Mouse (Mus musculus): ENCODE data around the gene Opa3. TPM values are rescaled to one million over a fixed set of nuclear protein-coding genes. Genes with fewer than 3 reads are reported as not detected.

Opa3 gene
- 29.7 and 30.2 TPM in 2 replicates for polyA plus RNA-seq (2014; fragmentation: Nextera tagmentation; extraction: Ambion mirVana)

DNA sequence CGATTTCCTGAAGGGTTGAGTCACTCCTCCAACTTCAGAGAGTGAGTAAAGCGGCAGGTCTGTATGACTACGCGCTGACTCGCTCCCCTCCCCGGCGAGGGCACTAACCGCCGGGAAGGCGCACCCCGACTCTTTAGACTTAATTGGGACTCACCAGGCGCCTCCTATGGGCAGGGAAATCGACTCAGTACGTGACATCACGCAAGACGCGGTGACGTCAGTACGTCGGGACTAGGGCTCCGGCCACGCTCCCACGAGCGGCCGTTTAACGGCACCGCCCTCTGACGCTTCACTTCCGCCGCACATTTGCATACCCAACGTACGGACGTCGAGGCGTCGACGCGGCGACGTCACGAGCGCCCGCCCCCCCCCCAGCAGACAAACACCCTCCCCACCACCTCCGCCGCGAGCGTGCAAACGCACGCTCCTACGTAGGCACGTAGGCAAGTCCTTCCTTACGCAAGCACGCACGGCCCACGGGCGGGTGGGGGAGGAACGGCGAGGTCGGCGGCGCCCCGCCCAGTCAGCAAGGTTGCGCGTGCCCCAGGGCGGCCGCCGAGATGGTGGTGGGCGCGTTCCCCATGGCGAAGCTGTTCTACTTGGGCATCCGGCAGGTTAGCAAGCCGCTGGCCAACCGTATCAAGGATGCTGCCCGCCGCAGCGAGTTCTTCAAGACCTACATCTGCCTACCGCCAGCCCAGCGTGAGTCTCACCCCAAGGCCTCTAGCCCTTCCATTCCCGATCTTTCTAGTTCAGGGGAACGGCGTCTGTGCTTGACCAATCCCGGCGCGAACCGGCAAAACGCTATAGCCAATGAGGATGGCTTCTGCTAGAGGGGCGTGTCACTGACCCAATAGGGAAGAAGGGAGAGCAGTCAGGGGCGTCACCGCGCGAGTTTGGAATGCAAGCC is at the start of gene Opa3:
TSS of gene Opa3 (plus strand) at position 452 of the 910 bp plus-strand sequence.
- Histone ChIP-seq H3K9ac (ENCODE audit: low read depth, low read length) (peak within 1 kb of the TSS; percentile 82), H3K27ac (replicated peaks; ENCODE audit: low read depth, low read length) (peak within 1 kb of the TSS; percentile 99), H3K27me3 (replicated peaks; ENCODE audit: control insufficient read depth, insufficient read depth, low read length) (no peaks in the 10 kb centered on the region), H3K4me2 (ENCODE audit: low read depth, low read length) (peak within 1 kb of the TSS; percentile 71), H3K36me3 (ENCODE audit: control insufficient read depth, insufficient read depth, low read length) (peaks cover 5% of the 10 kb centered on the region; the same call in 1 of the 2 replicates), H3K4me3 (ENCODE audit: low read depth, low read length) (peak within 1 kb of the TSS; percentile 67), H3K9me3 (ENCODE audit: control insufficient read depth, low read length) (no peaks in the 10 kb centered on the region), H3K4me1 (ENCODE audit: control insufficient read depth, insufficient read depth, low read length) (peaks cover 10% of the 10 kb centered on the region)
- ATAC-seq (ENCODE audit: low read depth) (peak; percentile 94), DNase-seq (ENCODE audit: low spot score) (peak; percentile 100)
- WGBS = 0% methylated on average over 44 of the region's 91 CpGs

DNA sequence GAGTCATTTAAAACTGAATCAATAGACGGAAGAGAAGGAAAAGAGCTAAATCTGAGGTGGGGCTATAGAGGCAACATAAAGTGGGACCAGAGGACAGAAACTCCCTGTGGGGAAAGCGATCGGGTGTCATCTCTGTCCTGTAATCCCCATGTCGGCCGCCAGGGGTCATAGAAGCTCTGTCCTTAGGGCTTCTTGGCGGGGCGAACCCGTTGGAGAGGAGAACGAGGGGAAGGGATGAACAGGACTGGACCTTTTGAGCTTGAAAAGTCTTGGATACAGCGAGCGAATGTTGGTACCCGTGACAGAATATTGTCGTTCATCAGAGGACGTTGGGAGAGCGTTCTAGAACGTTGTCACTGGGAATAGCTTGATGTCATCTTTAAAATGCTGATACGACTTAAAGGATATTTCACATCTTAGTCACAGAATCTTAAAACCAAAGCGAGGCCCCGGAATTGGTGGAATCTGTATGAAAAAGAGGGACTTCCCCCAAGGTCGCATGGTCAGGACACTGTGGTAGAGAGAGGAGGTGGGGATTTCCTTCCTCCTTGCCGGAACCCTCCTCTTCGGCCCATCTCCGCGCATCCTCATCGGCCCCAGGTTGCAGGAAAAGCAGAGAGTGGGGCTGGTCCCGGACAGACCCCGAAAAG is 49.6 kb upstream of the Opa3 start:
- Histone ChIP-seq H3K4me2 (ENCODE audit: low read depth, low read length) (peak overlapping the region; percentile 51), H3K27ac (replicated peaks; ENCODE audit: low read depth, low read length) (no peak overlapping the region), H3K36me3 (ENCODE audit: control insufficient read depth, insufficient read depth, low read length) (peaks cover 2% of the 10 kb centered on the region; the same call in 1 of the 2 replicates), H3K4me1 (ENCODE audit: control insufficient read depth, insufficient read depth, low read length) (0 out of 2 replicates have a peak, but pooled peaks cover 6% of the 10 kb centered on the region), H3K9ac (ENCODE audit: low read depth, low read length) (no peak overlapping the region), H3K9me3 (ENCODE audit: control insufficient read depth, low read length) (no peaks in the 10 kb centered on the region), H3K4me3 (ENCODE audit: low read depth, low read length) (peak overlapping the region; percentile 26), H3K27me3 (replicated peaks; ENCODE audit: control insufficient read depth, insufficient read depth, low read length) (peaks cover 55% of the 10 kb centered on the region)
- 5% methylated on average over 25 of the region's 27 CpGs for WGBS
- ATAC-seq (ENCODE audit: low read depth) (no peak), DNase-seq (ENCODE audit: low spot score) (peak; percentile 53)

DNA sequence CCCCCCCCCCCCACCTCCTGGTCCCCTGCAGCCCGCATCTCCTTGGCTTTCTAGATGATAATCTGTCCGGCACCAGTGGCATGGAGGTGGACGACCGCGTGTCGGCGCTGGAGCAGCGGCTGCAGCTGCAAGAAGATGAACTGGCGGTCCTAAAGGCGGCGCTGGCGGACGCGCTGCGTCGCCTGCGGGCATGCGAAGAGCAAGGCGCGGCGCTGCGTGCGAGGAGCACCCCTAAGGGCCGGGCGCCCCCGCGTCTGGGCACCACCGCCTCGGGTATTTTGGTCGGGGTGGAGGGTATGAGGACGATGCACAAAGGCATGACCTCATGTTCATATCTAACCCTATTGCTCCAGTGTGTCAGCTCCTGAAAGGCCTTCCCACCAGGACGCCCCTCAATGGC is 49.0 kb upstream of the Opa3 start:
- ATAC-seq (ENCODE audit: low read depth) = no peak
- 2% methylated on average over 20 of the region's 32 CpGs for WGBS
- peaks cover 9% of the 10 kb centered on the region; the same call in 1 of the 2 replicates for H3K4me1 ChIP-seq (ENCODE audit: control insufficient read depth, insufficient read depth, low read length)

DNA sequence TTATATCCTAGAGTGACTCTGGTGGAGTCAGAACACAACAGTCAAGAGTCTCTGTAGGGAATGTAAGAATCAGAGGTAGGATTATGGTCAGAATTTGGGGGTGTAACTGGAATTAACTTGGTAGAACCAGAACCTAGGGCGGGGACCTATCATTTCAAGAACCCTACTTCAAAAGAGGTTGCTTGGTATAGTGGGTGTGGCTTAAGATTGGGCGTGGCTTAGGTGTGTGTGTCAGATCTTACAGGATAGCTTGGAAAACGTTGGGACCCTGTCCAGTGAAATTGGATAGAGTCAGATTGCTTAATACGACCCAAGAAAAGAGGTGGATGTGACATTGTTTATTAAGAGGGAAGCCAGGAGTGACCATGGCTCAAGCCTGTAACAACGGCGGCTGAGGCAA is 48.2 kb upstream of the Opa3 start:
- Histone ChIP-seq H3K36me3 (ENCODE audit: control insufficient read depth, insufficient read depth, low read length) (peaks cover 8% of the 10 kb centered on the region; the same call in 1 of the 2 replicates), H3K4me1 (ENCODE audit: control insufficient read depth, insufficient read depth, low read length) (peaks cover 16% of the 10 kb centered on the region), H3K9ac (ENCODE audit: low read depth, low read length) (no peak overlapping the region), H3K4me2 (ENCODE audit: low read depth, low read length) (no peak overlapping the region; the same call in 1 of the 2 replicates), H3K9me3 (ENCODE audit: control insufficient read depth, low read length) (no peaks in the 10 kb centered on the region), H3K4me3 (ENCODE audit: low read depth, low read length) (no peak overlapping the region), H3K27me3 (replicated peaks; ENCODE audit: control insufficient read depth, insufficient read depth, low read length) (peaks cover 54% of the 10 kb centered on the region), H3K27ac (replicated peaks; ENCODE audit: low read depth, low read length) (no peak overlapping the region)
- 27% methylated on average over 6 of the region's 6 CpGs for WGBS
- no peak for DNase-seq (ENCODE audit: low spot score)
- ATAC-seq (ENCODE audit: low read depth) = no peak

More for the DNA sequence above, 49.0 kb upstream of the Opa3 start:
- Histone ChIP-seq H3K9me3 (ENCODE audit: control insufficient read depth, low read length) (no peaks in the 10 kb centered on the region), H3K36me3 (ENCODE audit: control insufficient read depth, insufficient read depth, low read length) (peaks cover 8% of the 10 kb centered on the region; the same call in 1 of the 2 replicates), H3K4me3 (ENCODE audit: low read depth, low read length) (peak overlapping the region; percentile 26), H3K27me3 (replicated peaks; ENCODE audit: control insufficient read depth, insufficient read depth, low read length) (peaks cover 54% of the 10 kb centered on the region), H3K4me2 (ENCODE audit: low read depth, low read length) (peak overlapping the region; percentile 51), H3K27ac (replicated peaks; ENCODE audit: low read depth, low read length) (no peak overlapping the region), H3K9ac (ENCODE audit: low read depth, low read length) (0 out of 2 replicates have a peak overlapping the region, but pooled peaks have one; percentile 22)
- peak; percentile 80 for DNase-seq (ENCODE audit: low spot score)

DNA sequence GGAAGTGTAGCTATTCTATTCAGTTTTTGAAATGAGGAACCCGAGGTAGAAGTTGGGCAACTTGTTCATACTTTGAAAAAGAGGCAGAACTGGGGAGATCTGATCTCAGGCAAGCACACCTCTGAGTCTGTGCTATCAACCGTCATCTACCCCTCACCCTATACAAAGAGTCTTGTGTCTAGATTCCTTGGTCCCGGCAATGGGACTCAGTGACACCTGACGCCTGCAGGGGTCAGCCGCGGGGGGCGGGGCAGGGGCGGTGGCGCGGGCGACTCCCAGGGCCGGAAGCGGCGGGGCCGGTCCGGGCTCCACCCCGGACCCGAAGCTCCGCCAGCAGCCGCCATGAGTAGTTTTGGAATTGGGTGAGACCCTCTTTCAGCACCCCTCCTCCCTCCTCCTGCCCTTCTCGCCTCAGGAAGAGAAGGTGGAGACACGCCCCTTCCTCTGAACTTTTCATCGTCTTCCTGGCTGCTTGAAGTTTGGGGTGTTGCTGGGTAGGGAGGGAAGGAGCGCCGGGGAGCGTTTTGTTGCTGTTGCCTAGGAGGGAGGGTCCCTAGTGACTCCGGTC is 47.2 kb upstream of the Opa3 start:
- H3K4me3 ChIP-seq (ENCODE audit: low read depth, low read length) = peak overlapping the region; percentile 51
- H3K4me2 ChIP-seq (ENCODE audit: low read depth, low read length) = peak overlapping the region; percentile 76
- DNase-seq (ENCODE audit: low spot score) = peak; percentile 68
- H3K27ac ChIP-seq (replicated peaks; ENCODE audit: low read depth, low read length) = no peak overlapping the region
- no peaks in the 10 kb centered on the region for H3K9me3 ChIP-seq (ENCODE audit: control insufficient read depth, low read length)
- peaks cover 46% of the 10 kb centered on the region for H3K27me3 ChIP-seq (replicated peaks; ENCODE audit: control insufficient read depth, insufficient read depth, low read length)
- H3K9ac ChIP-seq (ENCODE audit: low read depth, low read length) = peak overlapping the region; percentile 64
- WGBS = 0% methylated on average over 9 of the region's 27 CpGs
- ATAC-seq (ENCODE audit: low read depth) = peak; percentile 48
- peaks cover 9% of the 10 kb centered on the region; the same call in 1 of the 2 replicates for H3K36me3 ChIP-seq (ENCODE audit: control insufficient read depth, insufficient read depth, low read length)
- peaks cover 23% of the 10 kb centered on the region for H3K4me1 ChIP-seq (ENCODE audit: control insufficient read depth, insufficient read depth, low read length)

DNA sequence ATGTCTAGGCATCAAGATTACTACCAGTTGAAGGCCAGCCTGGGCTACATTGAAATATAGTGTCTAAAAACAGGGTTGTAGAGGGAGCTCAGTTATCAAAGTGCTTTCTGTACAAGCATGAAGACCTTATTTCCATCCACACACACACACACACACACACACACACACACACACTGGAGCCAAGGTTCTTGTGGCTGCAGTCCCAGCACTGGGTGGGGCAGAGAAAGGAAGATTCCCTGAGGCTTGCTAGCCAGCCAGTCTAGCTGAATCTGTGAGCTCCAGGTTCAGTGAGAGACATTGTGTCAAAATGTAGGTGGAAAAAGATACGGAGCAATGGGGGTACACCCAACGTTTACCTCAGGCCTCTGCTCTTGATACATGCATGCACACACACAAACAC is 43.9 kb upstream of the Opa3 start:
- H3K4me2 ChIP-seq (ENCODE audit: low read depth, low read length) = no peak overlapping the region
- peaks cover 23% of the 10 kb centered on the region for H3K4me1 ChIP-seq (ENCODE audit: control insufficient read depth, insufficient read depth, low read length)
- DNase-seq (ENCODE audit: low spot score) = peak; percentile 61
- H3K36me3 ChIP-seq (ENCODE audit: control insufficient read depth, insufficient read depth, low read length) = peaks cover 32% of the 10 kb centered on the region
- peaks cover 15% of the 10 kb centered on the region for H3K27me3 ChIP-seq (replicated peaks; ENCODE audit: control insufficient read depth, insufficient read depth, low read length)
- peak overlapping the region; percentile 84 for H3K27ac ChIP-seq (replicated peaks; ENCODE audit: low read depth, low read length)
- H3K4me3 ChIP-seq (ENCODE audit: low read depth, low read length) = no peak overlapping the region
- peak overlapping the region; percentile 8; the same call in 1 of the 2 replicates for H3K9ac ChIP-seq (ENCODE audit: low read depth, low read length)
- peak; percentile 30; the same call in 1 of the 2 replicates for ATAC-seq (ENCODE audit: low read depth)
- 57% methylated on average over 2 of the region's 2 CpGs for WGBS
- no peaks in the 10 kb centered on the region for H3K9me3 ChIP-seq (ENCODE audit: control insufficient read depth, low read length)

DNA sequence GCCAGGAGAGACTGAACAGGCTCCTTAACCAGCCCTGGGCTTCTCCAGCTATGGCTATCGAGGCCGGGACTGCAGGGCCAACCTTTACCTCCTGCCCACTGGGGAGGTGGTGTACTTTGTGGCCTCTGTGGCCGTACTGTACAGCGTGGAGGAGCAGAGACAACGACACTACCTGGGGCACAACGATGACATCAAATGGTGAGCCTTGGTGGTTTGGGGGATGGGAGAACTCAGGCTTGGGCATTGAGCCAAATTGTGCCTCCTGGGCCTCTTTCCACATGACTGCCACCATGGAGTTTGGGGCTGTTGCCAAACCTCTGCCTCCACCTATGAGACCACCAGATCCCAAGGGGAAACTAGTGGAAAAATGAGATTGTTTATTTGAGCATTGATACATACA is 43.4 kb upstream of the Opa3 start:
- H3K27ac ChIP-seq (replicated peaks; ENCODE audit: low read depth, low read length) = peak overlapping the region; percentile 84
- peaks cover 10% of the 10 kb centered on the region for H3K27me3 ChIP-seq (replicated peaks; ENCODE audit: control insufficient read depth, insufficient read depth, low read length)
- no peak overlapping the region for H3K4me2 ChIP-seq (ENCODE audit: low read depth, low read length)
- peaks cover 23% of the 10 kb centered on the region for H3K4me1 ChIP-seq (ENCODE audit: control insufficient read depth, insufficient read depth, low read length)
- H3K4me3 ChIP-seq (ENCODE audit: low read depth, low read length) = no peak overlapping the region
- H3K36me3 ChIP-seq (ENCODE audit: control insufficient read depth, insufficient read depth, low read length) = peaks cover 33% of the 10 kb centered on the region
- H3K9ac ChIP-seq (ENCODE audit: low read depth, low read length) = peak overlapping the region; percentile 8; the same call in 1 of the 2 replicates
- ATAC-seq (ENCODE audit: low read depth) = peak; percentile 46
- peak; percentile 77 for DNase-seq (ENCODE audit: low spot score)
- H3K9me3 ChIP-seq (ENCODE audit: control insufficient read depth, low read length) = no peaks in the 10 kb centered on the region
- 61% methylated on average over 6 of the region's 6 CpGs for WGBS

DNA sequence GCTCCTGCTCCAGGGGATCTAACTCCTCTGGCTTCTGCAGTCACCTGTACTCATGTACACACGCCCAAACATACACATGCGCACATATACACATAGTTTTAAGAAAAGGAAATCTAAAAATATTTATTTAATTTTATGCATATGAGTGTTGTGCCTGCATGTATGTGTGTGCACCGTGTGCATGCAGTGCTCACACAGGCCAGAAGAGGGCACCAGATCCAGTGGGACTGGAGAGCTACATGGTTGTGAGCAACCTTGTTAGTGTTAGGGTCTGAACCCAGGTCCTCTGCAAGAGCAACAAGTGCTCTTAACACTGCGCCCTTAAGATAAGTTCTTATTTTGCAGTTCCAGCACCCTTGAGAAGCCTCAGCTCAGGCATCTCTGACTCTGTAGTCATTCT is 33.5 kb upstream of the Opa3 start:
- peaks cover 7% of the 10 kb centered on the region; the same call in 1 of the 2 replicates for H3K9me3 ChIP-seq (ENCODE audit: control insufficient read depth, low read length)
- WGBS = 95% methylated on average over 4 of the region's 4 CpGs
- peaks cover 73% of the 10 kb centered on the region for H3K36me3 ChIP-seq (ENCODE audit: control insufficient read depth, insufficient read depth, low read length)
- H3K27me3 ChIP-seq (replicated peaks; ENCODE audit: control insufficient read depth, insufficient read depth, low read length) = no peaks in the 10 kb centered on the region
- ATAC-seq (ENCODE audit: low read depth) (no peak), DNase-seq (ENCODE audit: low spot score) (no peak)
- H3K4me1 ChIP-seq (ENCODE audit: control insufficient read depth, insufficient read depth, low read length) = no peaks in the 10 kb centered on the region
- H3K9ac ChIP-seq (ENCODE audit: low read depth, low read length) = no peak overlapping the region
- no peak overlapping the region for H3K27ac ChIP-seq (replicated peaks; ENCODE audit: low read depth, low read length)
- H3K4me3 ChIP-seq (ENCODE audit: low read depth, low read length) = no peak overlapping the region
- no peak overlapping the region for H3K4me2 ChIP-seq (ENCODE audit: low read depth, low read length)

Measured in embryonic facial prominence, embryonic 14.5 days (tissue).